Mouse (Mus musculus) heart, postnatal 0 days (tissue): ENCODE results near the gene Anks6.

Experiments
- CTCF ChIP-seq: IDR thresholded peaks from 2 replicates; pipeline ENCODE4 v1.5.1; 2016; ENCODE audit warnings: antibody characterized with exemption, control low read depth, low read depth
- EP300 ChIP-seq: IDR thresholded peaks from 2 replicates; pipeline ENCODE4 v1.6.1; 2016; ENCODE audit warnings: antibody characterized with exemption, low read depth

GRCm38 (mm10) chr4:47088671-47089070 lies 31.4 kb upstream of the Anks6 start:
- TF ChIP-seq EP300 (no peak), CTCF (no peak)
